Mouse (Mus musculus) cortical plate, adult 2 months (tissue): Measurements from ENCODE around the gene Edrf1.

Experiments used
- CTCF ChIP-seq: fragments of 200-500 bp; IDR thresholded peaks from 2 replicates; pipeline ENCODE4 v1.5.1; 2011; ENCODE audit warnings: mild to moderate bottlenecking, control low read depth, low read length; ENCODE audit not compliant: insufficient read depth; ENCODE audit errors: extremely low read depth
- POLR2A ChIP-seq: fragments of 200-500 bp; IDR thresholded peaks from 2 replicates; pipeline ENCODE4 v1.6.1; 2011; ENCODE audit warnings: mild to moderate bottlenecking, low read length, control low read depth; ENCODE audit not compliant: insufficient read depth; ENCODE audit errors: extremely low read depth

DNA sequence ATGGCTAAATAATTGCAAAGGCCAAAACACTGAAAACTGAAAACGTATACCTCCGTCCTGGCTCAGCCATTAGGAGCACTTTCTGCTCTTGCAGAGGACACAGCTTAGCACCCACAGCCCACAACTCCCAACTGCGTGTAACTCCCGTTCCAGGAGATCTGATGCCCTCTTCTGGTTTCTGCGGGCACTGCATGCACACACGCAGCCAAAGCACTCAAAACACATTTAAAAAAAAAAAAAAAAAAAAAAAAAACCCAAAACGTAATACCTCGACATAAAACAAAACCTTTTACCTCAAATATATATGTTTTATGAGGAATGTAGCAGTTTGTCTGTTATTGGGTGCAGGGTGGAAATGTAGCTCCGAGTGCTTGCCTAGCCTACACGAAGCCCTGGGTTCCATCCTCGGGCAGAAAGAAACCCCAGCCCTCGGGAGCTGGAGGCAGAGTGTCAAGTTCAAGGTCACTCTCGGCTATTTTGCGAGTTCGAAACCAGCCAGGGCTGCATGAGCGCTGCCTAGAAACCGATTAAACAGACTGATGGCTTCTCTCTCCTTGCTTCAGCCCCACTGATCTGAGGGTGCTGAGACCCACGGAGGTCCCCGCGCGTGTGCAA lies 498 bp upstream of the Edrf1 start:
- TF ChIP-seq CTCF (peak; percentile 90), POLR2A (no peak)
